Mouse (Mus musculus): ENCODE measurements at regions not wholly inside any gene's neighbourhood (a gene's known extent, or its start where the extent isn't known, plus 50 kb on each side); places are given as distances from the start of the nearest gene placed in this dataset.

GRCm38 (mm10) chr16:80502559-80502958, 697.9 kb upstream of the Ncam2 start:
- no peaks in the 10 kb centered on the region for H3K36me3 ChIP-seq (ENCODE audit: control insufficient read depth in 1 of 2, insufficient read depth in 2 of 2, low read length in 2 of 2)
- no peaks in the 10 kb centered on the region for H3K79me2 ChIP-seq (ENCODE audit: control insufficient read depth, insufficient read depth, low read length, poor library complexity)
- H3K27ac ChIP-seq (ENCODE audit: control insufficient read depth, low read depth, low read length), result no peak overlapping the region
- H3K9me3 ChIP-seq (replicated peaks; ENCODE audit: insufficient read depth, low read length), result no peaks in the 10 kb centered on the region
- DNase-seq (ENCODE audit: low read depth, low spot score), result no peak
- no peaks in the 10 kb centered on the region for H3K4me1 ChIP-seq (ENCODE audit: control insufficient read depth in 1 of 2, insufficient read depth in 2 of 2, low read length in 2 of 2)
- H3K27me3 ChIP-seq (ENCODE audit: control insufficient read depth in 1 of 2, insufficient read depth in 2 of 2, low read length in 2 of 2), result no peaks in the 10 kb centered on the region
- no peak overlapping the region for H3K4me3 ChIP-seq (ENCODE audit: control insufficient read depth in 1 of 2, insufficient read depth in 1 of 2, low read depth in 2 of 2, low read length in 2 of 2)
- TF ChIP-seq MAX (IDR thresholded peaks at IDR 0.05; ENCODE audit: low read length) (no peak), TCF12 (IDR thresholded peaks at IDR 0.05; ENCODE audit: low read depth, low read length) (no peak), NELFE (IDR thresholded peaks at IDR 0.05; ENCODE audit: low read depth, low read length) (no peak), ETS1 (IDR thresholded peaks at IDR 0.05; ENCODE audit: low read depth, low read length) (no peak), CHD2 (IDR thresholded peaks at IDR 0.05; ENCODE audit: low read length) (no peak), USF1 (IDR thresholded peaks at IDR 0.05; ENCODE audit: low read depth, low read length) (no peak), MAZ (IDR thresholded peaks at IDR 0.05; ENCODE audit: low read depth, low read length) (no peak), TAL1 (IDR thresholded peaks at IDR 0.05; ENCODE audit: low read length) (no peak), NRF1 (IDR thresholded peaks at IDR 0.05; ENCODE audit: insufficient read depth, low read depth, low read length, poor library complexity, severe bottlenecking) (no peak), ZNF384 (IDR thresholded peaks at IDR 0.05; ENCODE audit: low read depth, low read length) (no peak), JUND (IDR thresholded peaks at IDR 0.05; ENCODE audit: low read depth, low read length) (no peak), BHLHE40 (IDR thresholded peaks at IDR 0.05; ENCODE audit: borderline replicate concordance, low read depth, low read length) (no peak), GABPA (IDR thresholded peaks at IDR 0.05; ENCODE audit: low read depth, low read length) (no peak), E2F4 (IDR thresholded peaks at IDR 0.05; ENCODE audit: borderline replicate concordance, low read depth, low read length) (no peak), SMC3 (IDR thresholded peaks at IDR 0.05; ENCODE audit: low read depth, low read length) (no peak), HCFC1 (IDR thresholded peaks at IDR 0.05; ENCODE audit: low read depth, low read length) (no peak), MEF2A (IDR thresholded peaks at IDR 0.05; ENCODE audit: extremely low read depth, insufficient replicate concordance, low read depth, low read length, poor library complexity, severe bottlenecking) (no peak), ZC3H11A (IDR thresholded peaks at IDR 0.05; ENCODE audit: low read depth, low read length) (no peak), SIN3A (IDR thresholded peaks at IDR 0.05; ENCODE audit: low read length) (no peak)
- H3K9ac ChIP-seq (ENCODE audit: control insufficient read depth, low read depth, low read length, poor library complexity, severe bottlenecking), result no peak overlapping the region

GRCm38 (mm10) chr16:80503276-80503675, 697.2 kb upstream of the Ncam2 start:
- DNase-seq (ENCODE audit: low read depth, low spot score), result no peak
- no peak overlapping the region for H3K9ac ChIP-seq (ENCODE audit: control insufficient read depth, low read depth, low read length, poor library complexity, severe bottlenecking)
- no peaks in the 10 kb centered on the region for H3K27me3 ChIP-seq (ENCODE audit: control insufficient read depth in 1 of 2, insufficient read depth in 2 of 2, low read length in 2 of 2)
- H3K4me3 ChIP-seq (ENCODE audit: control insufficient read depth in 1 of 2, insufficient read depth in 1 of 2, low read depth in 2 of 2, low read length in 2 of 2), result no peak overlapping the region
- TF ChIP-seq POLR2AphosphoS5 (IDR thresholded peaks at IDR 0.05; ENCODE audit: borderline replicate concordance, low read depth, low read length) (no peak), TCF12 (IDR thresholded peaks at IDR 0.05; ENCODE audit: low read depth, low read length) (no peak), MEF2A (IDR thresholded peaks at IDR 0.05; ENCODE audit: extremely low read depth, insufficient replicate concordance, low read depth, low read length, poor library complexity, severe bottlenecking) (no peak), USF2 (IDR thresholded peaks at IDR 0.05; ENCODE audit: borderline replicate concordance in 1 of 2, insufficient read depth in 1 of 2, low read depth in 1 of 2, low read length in 2 of 2) (no peak), ETS1 (IDR thresholded peaks at IDR 0.05; ENCODE audit: low read depth, low read length) (no peak), GATA1 (IDR thresholded peaks at IDR 0.05; ENCODE audit: low read depth, low read length) (no peak), CTCF (IDR thresholded peaks at IDR 0.05 in 2 of 3, conservative IDR thresholded peaks at IDR 0.05 in 1 of 3; ENCODE audit: control insufficient read depth in 1 of 3, insufficient read depth in 1 of 3, low read depth in 2 of 3, low read length in 3 of 3, poor library complexity in 1 of 3, severe bottlenecking in 1 of 3) (no peak), GABPA (IDR thresholded peaks at IDR 0.05; ENCODE audit: low read depth, low read length) (no peak), CHD2 (IDR thresholded peaks at IDR 0.05; ENCODE audit: low read length) (no peak)
- no peak overlapping the region for H3K27ac ChIP-seq (ENCODE audit: control insufficient read depth, low read depth, low read length)
- no peaks in the 10 kb centered on the region for H3K9me3 ChIP-seq (replicated peaks; ENCODE audit: insufficient read depth, low read length)
- H3K36me3 ChIP-seq (ENCODE audit: control insufficient read depth in 1 of 2, insufficient read depth in 2 of 2, low read length in 2 of 2), result no peaks in the 10 kb centered on the region
- no peaks in the 10 kb centered on the region for H3K4me1 ChIP-seq (ENCODE audit: control insufficient read depth in 1 of 2, insufficient read depth in 2 of 2, low read length in 2 of 2)
- no peaks in the 10 kb centered on the region for H3K79me2 ChIP-seq (ENCODE audit: control insufficient read depth, insufficient read depth, low read length, poor library complexity)

All from MEL (cell line).